Mouse (Mus musculus) ES-E14 (cell line): ENCODE results near the gene Tpk1. TPM values are rescaled to one million over a fixed set of nuclear protein-coding genes. Genes with fewer than 3 reads are reported as not detected.
A peak's percentile ranks its signal among the peaks of the same experiment; 100 is the strongest.

Source experiments
- DNase-seq: peaks from one replicate; pipeline ENCODE4 v3.0.0-alpha.2; 2013; ENCODE audit warnings: low read depth, low spot score
- H3K27ac ChIP-seq: 2 replicates; pipeline ENCODE4 v1.5.1; 2012; ENCODE audit warnings: low read depth, mild to moderate bottlenecking, low read length, moderate library complexity, mixed read lengths; ENCODE audit not compliant: poor library complexity, insufficient read depth, severe bottlenecking
- H3K36me3 ChIP-seq: 2 replicates; pipeline ENCODE4 v1.6.1; 2012; ENCODE audit warnings: mild to moderate bottlenecking, low read length, moderate library complexity, mixed read lengths; ENCODE audit not compliant: control insufficient read depth, poor library complexity, insufficient read depth, severe bottlenecking
- H3K4me1 ChIP-seq, 2 experiments: fragments of 150-350 bp in 1 of 2; sonication (generic) in 1 of 2; 2 replicates each; pipeline ENCODE4 v1.6.1; 2012; ENCODE audit warnings: low read length in 2 of 2, mild to moderate bottlenecking in 1 of 2, mixed read lengths in 1 of 2; ENCODE audit not compliant: control insufficient read depth in 2 of 2, insufficient read depth in 2 of 2, poor library complexity in 1 of 2
- H3K4me3 ChIP-seq, 2 experiments: fragments of 150-350 bp in 1 of 2; sonication (generic) in 1 of 2; 2 replicates each; pipeline ENCODE4 v1.5.1; 2012; ENCODE audit warnings: low read length in 2 of 2, low read depth in 1 of 2, mild to moderate bottlenecking in 1 of 2, mixed read lengths in 1 of 2; ENCODE audit not compliant: insufficient read depth in 1 of 2, poor library complexity in 1 of 2, severe bottlenecking in 1 of 2
- H3K9ac ChIP-seq: 2 replicates; pipeline ENCODE4 v1.6.1; 2012; ENCODE audit warnings: low read depth, mild to moderate bottlenecking, low read length, mixed read lengths; ENCODE audit not compliant: poor library complexity, insufficient read depth, severe bottlenecking
- H3K9me3 ChIP-seq: fragments of 150-350 bp; sonication (generic); 2 replicates; pipeline ENCODE4 v1.6.1; 2012; ENCODE audit warnings: low read depth, mild to moderate bottlenecking, low read length; ENCODE audit not compliant: control insufficient read depth, insufficient read depth
- CHD2 ChIP-seq: IDR thresholded peaks from 2 replicates; pipeline ENCODE4 v1.6.1; 2014; ENCODE audit warnings: mild to moderate bottlenecking, low read depth, low read length, inconsistent platforms
- HCFC1 ChIP-seq: IDR thresholded peaks from 2 replicates; pipeline ENCODE4 v1.6.1; 2012; ENCODE audit warnings: low read length, inconsistent platforms, borderline replicate concordance; ENCODE audit not compliant: insufficient read depth
- MAFK ChIP-seq: IDR thresholded peaks from 2 replicates; pipeline ENCODE4 v1.6.1; 2014; ENCODE audit warnings: mild to moderate bottlenecking, low read depth, low read length, inconsistent platforms; ENCODE audit not compliant: insufficient read depth
- ZC3H11A ChIP-seq: IDR thresholded peaks from 2 replicates; pipeline ENCODE4 v1.6.1; 2012; ENCODE audit warnings: low read depth, mild to moderate bottlenecking, inconsistent platforms, low read length, borderline replicate concordance
- ZNF384 ChIP-seq: IDR thresholded peaks from 2 replicates; pipeline ENCODE4 v1.6.1; 2012; ENCODE audit warnings: low read depth, low read length, inconsistent platforms
- in situ Hi-C, 2 experiments: fragments of 600-800 bp; cut with MboI; formaldehyde crosslinking; loops; one replicate each; pipeline ENCODE4 v1.15.1; 2025; ENCODE audit warnings: low sequenced_read_pairs in 2 of 2, inconsistent platforms in 1 of 2; ENCODE audit not compliant: unreplicated experiment in 2 of 2
- total RNA-seq: library from RNA; depleted of rRNA; stranded (reverse); fragments of 300-350 nt; gene quantifications from 2 replicates; pipeline ENCODE4 v1.2.3, GENCODE M21; 2012; rRNA removed

Tpk1 gene
- 13.3 and 14.6 TPM in 2 replicates for total RNA-seq

GRCm38 (mm10) chr6:43665677-43666546 lies at the start of gene Tpk1:
Gene Tpk1, minus strand, starts transcription at chr6:43666278.
- no peaks in the 10 kb centered on the region; a peak in 1 of 4 replicates for H3K4me1 ChIP-seq
- H3K27ac ChIP-seq = peak within 1 kb of the TSS; percentile 75
- H3K9me3 ChIP-seq = no peaks in the 10 kb centered on the region
- H3K4me3 ChIP-seq = peak within 1 kb of the TSS; percentile 77 to 78
- in situ Hi-C loops = no loop called here
- no peaks in the 10 kb centered on the region for H3K36me3 ChIP-seq
- DNase-seq = peak; percentile 76
- TF ChIP-seq HCFC1 = no peak; the same call in 1 of the 2 replicates
- peak; percentile 77 for TF ChIP-seq ZNF384
- TF ChIP-seq CHD2 = no peak
- peak within 1 kb of the TSS; percentile 87 for H3K9ac ChIP-seq

DNA sequence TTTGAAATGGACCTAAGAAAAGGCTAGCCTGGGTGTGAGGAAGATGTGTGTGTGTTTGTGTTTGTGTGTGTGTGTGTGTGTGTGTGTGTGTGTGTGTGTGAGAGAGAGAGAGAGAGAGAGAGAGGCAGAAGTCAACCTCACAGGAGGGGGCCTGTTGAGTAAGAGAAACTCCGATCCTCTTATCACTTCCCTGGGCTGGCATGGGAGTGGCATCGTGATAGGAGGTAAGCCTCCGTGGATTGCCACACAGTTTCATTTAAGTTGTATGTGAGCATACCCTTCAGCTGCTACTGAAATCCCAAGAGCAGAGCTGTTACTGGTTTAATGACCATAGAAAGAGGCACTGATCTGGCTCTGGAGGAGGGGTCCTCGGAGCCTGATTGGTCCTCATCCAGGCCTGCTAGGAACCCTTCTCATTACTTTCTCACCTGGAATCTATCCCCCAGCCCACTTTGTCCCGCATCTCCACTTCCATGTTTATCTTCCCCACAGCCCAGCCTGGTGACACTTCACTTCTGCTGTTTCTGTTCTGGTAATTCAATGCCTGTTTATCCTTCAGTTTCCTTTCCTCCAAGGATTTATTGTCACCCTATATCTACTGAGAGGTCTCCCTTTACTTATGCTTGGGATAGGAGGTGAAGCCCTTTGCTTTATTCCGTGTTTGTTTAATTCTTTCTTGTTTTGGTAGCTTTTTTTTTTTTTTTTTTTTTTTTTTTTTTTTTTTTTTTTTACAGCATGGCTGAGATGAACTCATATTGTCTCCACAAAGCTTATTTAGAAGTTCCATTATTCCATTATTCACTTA lies 36.9 kb upstream of the Tpk1 start:
- Histone ChIP-seq H3K4me1 (no peaks in the 10 kb centered on the region), H3K4me3 (no peak overlapping the region), H3K9me3 (no peaks in the 10 kb centered on the region), H3K27ac (no peak overlapping the region), H3K9ac (no peak overlapping the region), H3K36me3 (no peaks in the 10 kb centered on the region)
- no peak for TF ChIP-seq ZNF384
- in situ Hi-C loops = no loop called here
- no peak for DNase-seq

DNA sequence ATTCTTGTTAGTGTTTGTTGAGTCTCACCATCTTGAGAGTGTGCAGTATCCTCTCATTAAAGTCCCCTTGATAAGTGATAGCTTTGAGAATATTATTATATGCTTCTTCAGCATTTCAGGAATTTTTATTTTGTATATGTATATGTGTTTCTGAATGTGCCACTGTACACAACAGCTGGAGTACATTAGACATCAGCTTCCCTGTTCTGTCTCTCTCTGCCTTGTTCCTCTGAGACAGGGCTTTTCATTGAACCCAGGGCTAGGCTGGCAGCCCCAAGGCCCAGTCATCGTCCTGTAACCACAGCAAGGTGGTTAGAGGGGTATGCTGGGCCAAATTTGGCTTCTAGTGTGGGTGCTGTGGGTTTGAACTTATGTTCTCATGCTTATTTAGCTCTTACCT lies 25.8 kb upstream of the Tpk1 start:
- TF ChIP-seq HCFC1 (no peak), MAFK (no peak), ZC3H11A (no peak)
- H3K27ac ChIP-seq = no peak overlapping the region
- H3K4me3 ChIP-seq = no peak overlapping the region
- DNase-seq = no peak
- no peaks in the 10 kb centered on the region for H3K9me3 ChIP-seq
- no peaks in the 10 kb centered on the region for H3K36me3 ChIP-seq
- in situ Hi-C loops = no loop called here
- no peaks in the 10 kb centered on the region for H3K4me1 ChIP-seq
- H3K9ac ChIP-seq = no peak overlapping the region

- Histone ChIP-seq H3K9ac (no peak overlapping the region), H3K27ac (no peak overlapping the region), H3K36me3 (no peaks in the 10 kb centered on the region), H3K4me1 (no peaks in the 10 kb centered on the region), H3K9me3 (no peaks in the 10 kb centered on the region), H3K4me3 (no peak overlapping the region)
- in situ Hi-C loops = no loop called here
- DNase-seq = no peak
- no peak for TF ChIP-seq HCFC1
- no peak for TF ChIP-seq ZNF384
- TF ChIP-seq CHD2 = no peak
- no peak for TF ChIP-seq MAFK
- TF ChIP-seq ZC3H11A = no peak
Observed at GRCm38 (mm10) chr6:43685985-43686384, 19.9 kb upstream of the Tpk1 start.

DNA sequence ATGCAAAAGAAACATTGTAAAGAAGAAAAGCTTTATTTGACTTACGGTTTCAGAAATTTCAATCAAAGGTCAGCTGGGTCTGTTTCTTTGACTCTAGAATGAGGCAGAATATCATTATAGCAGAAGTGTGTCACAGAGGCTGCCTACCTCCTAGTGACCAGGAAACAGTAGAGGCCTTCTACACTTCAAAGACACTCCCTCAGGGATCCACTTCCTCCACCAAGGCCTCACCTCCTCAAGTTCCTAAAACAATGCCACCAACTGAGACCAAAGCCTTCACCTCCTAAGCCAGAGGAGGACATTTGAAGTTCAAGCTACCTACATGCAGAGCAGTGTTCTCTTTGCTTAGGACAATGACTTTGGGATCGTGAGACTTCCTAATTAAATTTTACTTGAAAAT lies 16.5 kb upstream of the Tpk1 start:
- DNase-seq = no peak
- Histone ChIP-seq H3K27ac (no peak overlapping the region), H3K9ac (no peak overlapping the region), H3K4me3 (no peak overlapping the region), H3K36me3 (no peaks in the 10 kb centered on the region), H3K9me3 (no peaks in the 10 kb centered on the region), H3K4me1 (no peaks in the 10 kb centered on the region)
- TF ChIP-seq ZC3H11A (no peak), MAFK (no peak), ZNF384 (no peak), HCFC1 (no peak), CHD2 (no peak)
- in situ Hi-C loops = no loop called here
